Mouse (Mus musculus) bone marrow macrophage, adult 2 months (primary cell): ENCODE data around the gene Trim39.

Source experiments
- CTCF ChIP-seq: IDR thresholded peaks from 2 replicates; pipeline ENCODE4 v1.5.1; 2012; ENCODE audit warnings: low read depth, mild to moderate bottlenecking, low read length, moderate library complexity
- POLR2A ChIP-seq: IDR thresholded peaks from 2 replicates; pipeline ENCODE4 v1.6.1; 2012; ENCODE audit warnings: mild to moderate bottlenecking, low read depth, low read length, borderline replicate concordance

DNA sequence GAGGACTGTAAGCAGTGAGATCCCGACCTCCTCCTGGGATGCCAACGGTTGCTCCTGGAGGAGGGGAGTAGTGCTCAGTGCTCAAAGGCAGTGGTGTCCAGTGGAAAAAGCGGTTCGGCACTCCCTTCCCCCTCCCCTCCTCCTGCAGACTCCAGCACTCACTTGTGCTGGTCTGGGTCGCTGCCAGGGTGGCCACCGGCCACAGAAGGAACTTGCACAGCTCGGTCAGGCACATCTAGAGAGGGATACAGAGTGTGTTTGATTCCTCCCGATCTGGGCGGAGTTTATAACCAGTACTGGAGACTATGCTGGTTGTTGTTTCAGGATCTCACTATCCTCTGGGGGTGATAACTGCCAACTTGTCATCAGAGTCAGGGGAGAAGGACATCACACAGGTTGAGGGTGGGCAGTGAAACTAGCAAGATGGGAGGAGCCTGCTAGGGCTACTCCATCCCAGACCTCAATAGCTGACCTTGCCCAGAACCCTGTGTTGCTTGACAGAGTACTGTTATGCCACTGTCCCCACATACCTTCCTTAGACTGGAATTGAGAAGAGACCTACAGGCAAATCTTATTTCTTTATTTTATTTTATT, 46.7 kb downstream of the Trim39 start:
- TF ChIP-seq CTCF: no peak
- TF ChIP-seq POLR2A: no peak
